Mouse (Mus musculus): ENCODE measurements around the gene Iqsec2. TPM values are rescaled to one million over a fixed set of nuclear protein-coding genes. Genes with fewer than 3 reads are reported as not detected.

Gene Iqsec2
- total RNA-seq, 2 experiments from 2014 or later = 5.1 to 9.0 TPM

GRCm38 (mm10) chrX:152178843-152179545 is 34.9 kb downstream of the Iqsec2 start:
- peak; percentile 67 for ATAC-seq (ENCODE audit: poor library complexity, severe bottlenecking)

GRCm38 (mm10) chrX:152179670-152180656 is 35.9 kb downstream of the Iqsec2 start:
- ATAC-seq (ENCODE audit: poor library complexity, severe bottlenecking) = peak; percentile 49; the same call in 1 of the 2 replicates

- no peak for ATAC-seq (ENCODE audit: poor library complexity, severe bottlenecking)
Observed at GRCm38 (mm10) chrX:152187151-152187550, 43.1 kb downstream of the Iqsec2 start.

DNA sequence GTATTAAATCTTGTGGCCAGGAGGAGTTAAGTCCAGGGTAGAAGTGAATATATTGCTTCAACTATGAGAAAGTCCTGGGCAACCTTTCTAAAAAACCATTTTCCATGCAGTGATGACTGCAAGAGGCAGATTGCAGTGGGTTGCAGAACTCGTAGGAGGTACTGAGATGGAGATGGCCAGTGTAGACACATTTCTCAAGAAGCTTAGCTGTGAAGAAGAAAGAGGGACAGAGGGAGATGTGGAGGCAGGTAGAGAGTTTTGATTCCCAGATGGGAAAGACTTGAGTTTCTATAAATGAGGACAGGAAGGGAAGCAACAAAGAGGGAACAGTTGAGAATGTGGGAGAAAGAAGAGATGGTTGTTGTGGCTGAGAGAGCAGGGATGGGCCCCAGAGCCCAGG is 47.2 kb downstream of the Iqsec2 start:
- no peak for ATAC-seq (ENCODE audit: poor library complexity, severe bottlenecking)

- ATAC-seq (ENCODE audit: poor library complexity, severe bottlenecking) = no peak
Observed at GRCm38 (mm10) chrX:152197814-152198648, 54.0 kb downstream of the Iqsec2 start.

- ATAC-seq (ENCODE audit: poor library complexity, severe bottlenecking) = no peak
Observed at GRCm38 (mm10) chrX:152201737-152202421, 57.8 kb downstream of the Iqsec2 start.

DNA sequence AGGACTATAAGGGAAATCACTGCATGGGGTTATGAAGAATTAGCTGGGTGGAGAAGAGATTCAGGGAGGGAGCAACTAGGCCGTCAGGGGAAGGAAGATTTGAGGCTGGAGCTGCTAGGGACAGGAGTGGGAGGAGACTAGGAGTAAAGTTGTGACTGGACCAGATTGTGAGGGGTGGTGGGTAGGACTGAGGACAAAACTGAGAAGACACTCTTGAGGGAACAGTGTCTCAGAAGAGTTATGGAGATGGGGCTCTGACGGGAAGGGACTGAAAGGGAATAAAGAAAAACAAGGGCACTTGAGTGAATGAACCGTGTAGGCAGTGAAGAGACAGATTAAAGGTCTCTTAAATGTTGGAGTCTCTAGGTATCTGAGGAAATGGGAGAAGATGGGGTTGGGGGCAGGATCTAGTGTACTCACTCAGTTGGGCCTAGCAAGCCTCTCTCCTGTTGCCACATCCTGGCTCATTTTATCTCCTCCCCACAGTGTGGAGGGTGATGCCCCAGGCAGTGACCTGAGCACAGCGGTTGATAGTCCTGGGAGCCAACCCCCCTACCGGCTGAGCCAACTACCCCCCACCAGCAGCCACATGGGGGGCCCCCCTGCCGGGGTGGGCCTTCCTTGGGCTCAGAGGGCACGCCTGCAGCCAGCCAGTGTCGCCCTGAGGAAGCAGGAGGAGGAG is 58.5 kb downstream of the Iqsec2 start:
- ATAC-seq (ENCODE audit: poor library complexity, severe bottlenecking) = no peak

- ATAC-seq (ENCODE audit: poor library complexity, severe bottlenecking) = peak; percentile 51; the same call in 1 of the 2 replicates
Observed at GRCm38 (mm10) chrX:152203247-152203646, 59.2 kb downstream of the Iqsec2 start.

DNA sequence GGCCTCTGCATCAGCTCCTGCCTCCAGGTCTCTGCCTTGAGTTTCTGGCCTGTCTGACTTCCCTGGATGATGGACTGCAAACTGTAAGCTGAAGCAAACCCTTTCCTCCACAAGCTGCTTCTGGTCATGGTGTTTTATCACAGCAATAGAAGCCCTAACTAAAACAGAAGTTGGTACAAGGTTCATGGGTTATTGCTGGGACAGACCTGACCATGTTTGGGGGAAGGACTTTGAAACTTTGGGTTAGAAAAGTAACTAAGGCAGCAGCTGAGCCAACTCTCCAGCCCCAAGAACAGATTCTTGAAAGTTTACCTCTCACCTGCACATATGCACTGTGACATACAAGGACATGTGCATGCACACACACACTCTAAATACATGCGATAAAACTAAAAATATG is 61.4 kb downstream of the Iqsec2 start:
- no peak for ATAC-seq (ENCODE audit: poor library complexity, severe bottlenecking)

DNA sequence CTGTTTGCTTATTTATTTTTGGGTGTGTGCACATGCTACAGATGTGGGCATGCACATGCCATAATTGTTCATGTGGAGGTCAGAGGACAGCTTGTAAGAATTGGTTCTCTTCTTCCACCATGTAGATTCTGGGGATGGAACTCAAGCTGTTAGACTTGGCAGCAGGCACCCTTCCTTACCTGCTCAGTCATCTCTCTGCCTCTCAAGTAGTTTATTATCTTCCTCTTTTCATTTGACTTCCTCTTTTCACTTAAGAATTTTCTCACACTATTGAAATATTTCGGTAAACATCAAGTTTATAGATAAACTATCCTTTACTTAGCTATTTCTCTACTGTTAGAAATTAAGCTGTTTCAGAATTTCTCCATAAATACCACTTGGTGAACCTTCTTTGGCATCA is 70.6 kb downstream of the Iqsec2 start:
- peak; percentile 49; the same call in 1 of the 2 replicates for ATAC-seq (ENCODE audit: poor library complexity, severe bottlenecking)

- peak; percentile 88 for ATAC-seq (ENCODE audit: poor library complexity, severe bottlenecking)
Observed at GRCm38 (mm10) chrX:152218529-152218928, 74.5 kb downstream of the Iqsec2 start.

- ATAC-seq (ENCODE audit: poor library complexity, severe bottlenecking) = no peak
Observed at GRCm38 (mm10) chrX:152221721-152222120, 77.7 kb downstream of the Iqsec2 start.

DNA sequence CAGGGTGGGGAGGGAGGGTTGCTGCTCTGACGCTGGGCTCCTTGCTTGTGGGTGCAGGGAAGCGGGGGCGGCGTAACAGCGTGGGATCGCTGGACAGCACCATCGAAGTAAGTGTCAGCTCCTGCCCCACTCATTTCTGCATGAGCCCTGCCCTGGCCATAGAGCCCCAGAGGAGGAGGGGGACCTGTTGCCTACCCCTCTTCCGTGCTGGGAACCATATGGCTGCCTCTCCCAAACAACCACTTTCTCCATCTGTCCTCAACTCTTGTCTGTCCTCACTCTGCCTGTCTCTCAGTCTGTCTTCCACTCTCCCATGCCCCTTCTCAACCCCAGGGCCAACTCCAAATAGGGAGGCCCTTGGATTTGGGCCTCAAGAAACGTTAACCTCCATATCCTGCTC is 78.2 kb downstream of the Iqsec2 start:
- no peak for ATAC-seq (ENCODE audit: poor library complexity, severe bottlenecking)

DNA sequence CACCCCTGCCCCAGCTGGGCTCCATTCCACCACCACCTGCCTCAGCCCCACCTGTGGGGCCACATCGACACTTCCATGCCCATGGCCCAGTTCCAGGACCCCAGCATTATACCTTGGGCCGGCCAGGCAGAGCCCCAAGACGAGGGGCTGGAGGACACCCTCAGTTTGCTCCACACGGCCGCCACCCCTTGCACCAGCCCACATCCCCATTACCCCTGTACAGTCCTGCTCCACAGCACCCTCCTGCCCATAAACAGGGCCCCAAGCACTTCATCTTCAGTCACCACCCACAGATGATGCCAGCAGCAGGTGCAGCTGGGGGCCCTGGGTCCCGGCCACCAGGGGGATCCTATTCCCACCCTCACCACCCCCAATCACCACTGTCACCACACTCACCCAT is 79.2 kb downstream of the Iqsec2 start:
- no peak for ATAC-seq (ENCODE audit: poor library complexity, severe bottlenecking)

GRCm38 (mm10) chrX:152224280-152224679 is 80.2 kb downstream of the Iqsec2 start:
- no peak for ATAC-seq (ENCODE audit: poor library complexity, severe bottlenecking)

DNA sequence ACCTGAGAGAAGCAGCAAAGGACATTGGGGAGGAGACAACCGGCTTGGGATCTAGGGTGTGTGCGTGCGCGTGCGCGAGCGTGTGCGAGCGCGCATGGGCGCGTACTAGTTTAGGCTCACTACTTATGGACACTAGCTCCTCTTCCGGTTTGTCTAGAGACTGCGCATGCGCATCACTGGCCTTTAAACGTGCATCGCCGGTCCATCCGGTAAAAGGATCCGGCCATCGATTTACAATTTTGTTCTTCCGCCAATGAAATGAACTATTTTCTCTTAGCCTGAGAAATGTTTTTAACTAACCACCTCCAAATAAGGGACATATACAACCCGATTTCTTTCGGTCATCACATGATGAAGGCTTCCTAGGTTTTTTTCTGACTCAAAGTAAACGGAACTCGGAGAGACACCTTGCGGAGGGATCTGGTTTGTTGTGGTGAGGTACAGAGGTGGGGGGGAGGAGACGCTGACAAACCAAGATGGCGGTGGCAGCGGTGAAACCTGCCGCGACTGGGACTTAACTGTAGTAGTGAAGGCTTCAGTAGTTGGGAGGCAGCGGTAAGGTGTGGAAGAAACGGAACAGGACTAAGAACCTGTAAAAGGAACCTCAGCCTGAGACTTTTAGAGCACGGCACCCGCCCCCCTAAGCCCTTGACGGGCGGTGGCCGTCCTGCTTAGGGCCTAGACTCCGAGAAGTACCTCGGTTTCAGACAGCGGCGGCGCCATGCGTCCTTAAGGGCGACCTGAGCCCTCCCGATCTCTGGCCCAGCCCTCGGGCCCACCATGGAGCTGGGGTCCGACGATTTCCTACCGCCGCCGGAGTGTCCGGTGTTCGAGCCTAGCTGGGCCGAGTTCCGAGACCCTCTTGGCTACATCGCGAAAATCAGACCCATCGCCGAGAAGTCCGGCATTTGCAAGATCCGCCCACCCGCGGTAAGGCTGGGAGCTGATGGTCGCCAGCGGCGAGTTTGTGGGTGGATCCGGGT is 89.0 kb downstream of the Iqsec2 start, which contains the start of gene Kdm5c:
TSS of gene Kdm5c (plus strand) at position 240 of the 983 bp plus-strand sequence.
- ATAC-seq (ENCODE audit: poor library complexity, severe bottlenecking) = peak; percentile 97

GRCm38 (mm10) chrX:152234125-152234524 is 90.1 kb downstream of the Iqsec2 start:
- ATAC-seq (ENCODE audit: poor library complexity, severe bottlenecking) = no peak

DNA sequence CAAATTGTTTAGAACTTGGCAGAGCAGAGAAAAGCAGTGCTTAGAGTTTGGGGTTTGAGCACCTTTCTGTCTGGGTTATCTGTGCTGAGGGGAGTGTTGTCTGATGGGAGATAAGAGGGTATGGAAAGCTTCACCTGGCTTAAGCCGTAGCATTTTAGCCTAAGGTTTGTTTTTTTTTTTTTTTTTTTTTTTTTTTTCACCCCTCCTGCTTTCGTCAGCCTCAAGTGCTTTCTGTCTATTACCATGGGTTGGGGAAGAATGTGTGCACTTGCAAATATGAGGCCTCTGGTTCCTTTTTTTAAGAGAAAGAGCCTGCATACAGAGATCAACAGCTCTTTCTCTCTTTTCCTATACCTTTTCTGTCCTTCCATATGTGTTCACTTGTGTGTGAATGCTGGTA is 91.7 kb downstream of the Iqsec2 start:
- no peak for ATAC-seq (ENCODE audit: poor library complexity, severe bottlenecking)

Data from megakaryocyte, adult 5-6 weeks (primary cell).